Mouse (Mus musculus) CH12.LX (cell line): Measurements from ENCODE around the gene Ptpn4. TPM values are rescaled to one million over a fixed set of nuclear protein-coding genes. Genes with fewer than 3 reads are reported as not detected.

Experiments used
- DNase-seq: peaks from one replicate; pipeline ENCODE4 v3.0.0-alpha.2; 2013; ENCODE audit errors: extremely low read depth
- H3K27ac ChIP-seq: 2 replicates; pipeline ENCODE4 v1.5.1; 2012; ENCODE audit warnings: low read depth, mild to moderate bottlenecking, control low read depth, moderate library complexity; ENCODE audit not compliant: insufficient read depth
- H3K27me3 ChIP-seq: replicated peaks from 2 replicates; pipeline ENCODE3; 2012; ENCODE audit warnings: inconsistent platforms
- H3K36me3 ChIP-seq, 2 experiments: replicated peaks in 1 of 2; 2 replicates each; pipeline versions ENCODE3 to v1.6.1; 2012; ENCODE audit warnings: inconsistent platforms in 1 of 2, low read length in 1 of 2, mild to moderate bottlenecking in 1 of 2, mixed read lengths in 1 of 2, moderate library complexity in 1 of 2; ENCODE audit not compliant: control insufficient read depth in 1 of 2, insufficient read depth in 1 of 2
- H3K4me1 ChIP-seq, 2 experiments: 2 replicates each; pipeline ENCODE4 v1.6.1; 2012; ENCODE audit warnings: inconsistent platforms in 1 of 2, moderate library complexity in 1 of 2; ENCODE audit not compliant: insufficient read depth in 2 of 2, control insufficient read depth in 1 of 2
- H3K4me2 ChIP-seq: 2 replicates; pipeline ENCODE4 v1.6.1; 2012; ENCODE audit warnings: low read depth, mild to moderate bottlenecking, control low read depth; ENCODE audit not compliant: poor library complexity, insufficient read depth, severe bottlenecking
- H3K4me3 ChIP-seq, 3 experiments: fragments of 150-350 bp in 1 of 3; sonication (generic) in 1 of 3; replicated peaks in 1 of 3; 2 replicates each; pipeline versions ENCODE3 to v1.5.1; 2011 to 2012; ENCODE audit warnings: low read depth in 2 of 3, low read length in 2 of 3, mild to moderate bottlenecking in 2 of 3, moderate library complexity in 2 of 3, control low read depth in 1 of 3, improper control_type of control experiment in 1 of 3, inconsistent platforms in 1 of 3, mixed read lengths in 1 of 3; ENCODE audit not compliant: poor library complexity in 1 of 3
- H3K79me2 ChIP-seq: replicated peaks from 2 replicates; pipeline ENCODE4 v1.6.1; 2012; ENCODE audit warnings: mild to moderate bottlenecking, moderate library complexity; ENCODE audit not compliant: control insufficient read depth, poor library complexity, insufficient read depth, severe bottlenecking; ENCODE audit errors: extremely low read depth
- H3K9ac ChIP-seq: 2 replicates; pipeline ENCODE4 v1.6.1; 2012; ENCODE audit warnings: low read depth, mild to moderate bottlenecking, control low read depth, moderate library complexity; ENCODE audit not compliant: insufficient read depth
- H3K9me3 ChIP-seq: replicated peaks from 2 replicates; pipeline ENCODE3; 2012; ENCODE audit warnings: low read length, inconsistent platforms, mixed read lengths
- CHD1 ChIP-seq: IDR thresholded peaks from 2 replicates; pipeline ENCODE4 v1.6.1; 2012; ENCODE audit warnings: low read depth, low read length, improper control_type of control experiment, inconsistent platforms
- CTCF ChIP-seq, 2 experiments: IDR thresholded peaks in 1 of 2; conservative IDR thresholded peaks in 1 of 2; 2 replicates each; pipeline ENCODE4 v1.5.1; 2011 to 2012; ENCODE audit warnings: low read depth in 2 of 2, low read length in 2 of 2, improper control_type of control experiment in 1 of 2, inconsistent platforms in 1 of 2, mild to moderate bottlenecking in 1 of 2, moderate library complexity in 1 of 2
- E2F4 ChIP-seq: IDR thresholded peaks from 2 replicates; pipeline ENCODE4 v1.6.1; 2011; ENCODE audit warnings: low read depth, low read length, improper control_type of control experiment; ENCODE audit not compliant: insufficient replicate concordance
- JUN ChIP-seq: IDR thresholded peaks from 2 replicates; pipeline ENCODE4 v1.6.1; 2011; ENCODE audit warnings: low read depth, mild to moderate bottlenecking, low read length, improper control_type of control experiment, moderate library complexity; ENCODE audit not compliant: insufficient read depth
- JUND ChIP-seq: conservative IDR thresholded peaks from 2 replicates; pipeline ENCODE4 v1.6.1; 2011; ENCODE audit warnings: low read depth, low read length, improper control_type of control experiment
- MAX ChIP-seq: IDR thresholded peaks from 2 replicates; pipeline ENCODE4 v1.6.1; 2011; ENCODE audit warnings: low read length, improper control_type of control experiment
- MXI1 ChIP-seq: IDR thresholded peaks from 2 replicates; pipeline ENCODE4 v1.6.1; 2011; ENCODE audit warnings: mild to moderate bottlenecking, low read depth, low read length, improper control_type of control experiment
- NELFE ChIP-seq: IDR thresholded peaks from 2 replicates; pipeline ENCODE4 v1.6.1; 2011; ENCODE audit warnings: low read depth, low read length, improper control_type of control experiment
- PAX5 ChIP-seq: IDR thresholded peaks from 2 replicates; pipeline ENCODE4 v1.6.1; 2012; ENCODE audit warnings: low read length, inconsistent platforms, mixed read lengths
- POLR2A ChIP-seq: IDR thresholded peaks from 2 replicates; pipeline ENCODE4 v1.6.1; 2011; ENCODE audit warnings: low read depth, mild to moderate bottlenecking, improper control_type of control experiment, low read length
- POLR2AphosphoS2 ChIP-seq: IDR thresholded peaks from 2 replicates; pipeline ENCODE4 v1.6.1; 2011; ENCODE audit warnings: low read depth, low read length, improper control_type of control experiment
- SMC3 ChIP-seq: IDR thresholded peaks from 2 replicates; pipeline ENCODE4 v1.6.1; 2011; ENCODE audit warnings: low read depth, low read length, improper control_type of control experiment
- USF1 ChIP-seq: IDR thresholded peaks from 2 replicates; pipeline ENCODE4 v1.6.1; 2014; ENCODE audit warnings: low read depth, mild to moderate bottlenecking, inconsistent platforms, low read length, improper control_type of control experiment
- USF2 ChIP-seq: conservative IDR thresholded peaks from 2 replicates; pipeline ENCODE4 v1.6.1; 2011; ENCODE audit warnings: low read depth, low read length, improper control_type of control experiment
- ZNF384 ChIP-seq: IDR thresholded peaks from 2 replicates; pipeline ENCODE4 v1.6.1; 2012; ENCODE audit warnings: low read depth, low read length, improper control_type of control experiment, inconsistent platforms
- dilution Hi-C: fragments of 300-500 bp; cut with MboI; formaldehyde crosslinking; loops from 2 replicates; pipeline ENCODE4 v1.14.3; 2020; ENCODE audit warnings: low sequenced_read_pairs; ENCODE audit not compliant: extremely low pct_unique_long_range_greater_than_20kb, extremely low pct_ligation_motif_present
- in situ Hi-C: fragments of 300-500 bp; cut with MboI; formaldehyde crosslinking; loops from 3 replicates; pipeline ENCODE4 v1.14.3; 2019; ENCODE audit warnings: low sequenced_read_pairs, low pct_ligation_motif_present, low pct_unique_long_range_greater_than_20kb, mixed read lengths
- polyA plus RNA-seq: library from polyadenylated mRNA; unstranded; fragments of >175 nt; gene quantifications from 2 replicates; pipeline ENCODE4 v1.2.1, GENCODE M21; 2012; ENCODE audit warnings: low read depth; ENCODE audit not compliant: insufficient read length
- total RNA-seq, 2 experiments: library from RNA; depleted of rRNA; stranded (reverse); fragments of 300-350 nt in 1 of 2; fragments of >200 nt in 1 of 2; gene quantifications; 2 replicates each; pipeline ENCODE4 v1.2.3; 2012 to 2014

Ptpn4 gene
- total and polyA plus RNA-seq, 3 experiments: 8.5 to 14.1 (median 8.5) TPM

- dilution Hi-C loops: no loop called here
- TF ChIP-seq MAX (no peak), POLR2AphosphoS2 (no peak), PAX5 (no peak), ZNF384 (no peak), USF1 (no peak), CTCF (conservative IDR thresholded peaks at IDR 0.05 in 1 of 2, IDR thresholded peaks at IDR 0.05 in 1 of 2; ENCODE audit: low read depth in 2 of 2, low read length in 2 of 2) (no peak), JUND (no peak), USF2 (no peak), NELFE (no peak), JUN (no peak), SMC3 (no peak), CHD1 (no peak), E2F4 (no peak), MXI1 (no peak)
These were observed 43.1 kb downstream of the Ptpn4 start for GRCm38 (mm10) chr1:119794342-119794741.

GRCm38 (mm10) chr1:119790616-119791015 lies 46.8 kb downstream of the Ptpn4 start:
- Histone ChIP-seq H3K36me3 (peaks cover 0 to 23% of the 10 kb centered on the region in 2 experiments), H3K9me3 (no peaks in the 10 kb centered on the region), H3K4me3 (no peak overlapping the region), H3K79me2 (no peaks in the 10 kb centered on the region), H3K27ac (no peak overlapping the region), H3K4me1 (no peaks in the 10 kb centered on the region), H3K9ac (no peak overlapping the region), H3K4me2 (no peak overlapping the region), H3K27me3 (no peaks in the 10 kb centered on the region)
- DNase-seq: no peak
- in situ Hi-C loops: no loop called here
- dilution Hi-C loops: no loop called here
- TF ChIP-seq CHD1: no peak

More at GRCm38 (mm10) chr1:119794342-119794741, 43.1 kb downstream of the Ptpn4 start:
- no peak overlapping the region for H3K9ac ChIP-seq
- peaks cover 0 to 28% of the 10 kb centered on the region in 2 experiments for H3K36me3 ChIP-seq
- in situ Hi-C loops: no loop called here
- H3K4me3 ChIP-seq: no peak overlapping the region
- H3K4me1 ChIP-seq: no peaks in the 10 kb centered on the region
- DNase-seq: no peak
- H3K79me2 ChIP-seq: no peaks in the 10 kb centered on the region
- no peak overlapping the region for H3K4me2 ChIP-seq
- H3K9me3 ChIP-seq: no peaks in the 10 kb centered on the region
- H3K27me3 ChIP-seq: no peaks in the 10 kb centered on the region
- H3K27ac ChIP-seq: no peak overlapping the region

GRCm38 (mm10) chr1:119775915-119776314 lies 61.5 kb downstream of the Ptpn4 start:
- DNase-seq: no peak
- no peaks in the 10 kb centered on the region for H3K79me2 ChIP-seq
- no peak overlapping the region for H3K9ac ChIP-seq
- H3K4me1 ChIP-seq: no peaks in the 10 kb centered on the region
- no peak overlapping the region for H3K4me2 ChIP-seq
- dilution Hi-C loops: no loop called here
- in situ Hi-C loops: no loop called here
- peaks cover 0 to 25% of the 10 kb centered on the region in 2 experiments for H3K36me3 ChIP-seq
- no peaks in the 10 kb centered on the region for H3K9me3 ChIP-seq
- no peak overlapping the region for H3K4me3 ChIP-seq
- TF ChIP-seq POLR2A (no peak), USF1 (no peak)
- no peak overlapping the region for H3K27ac ChIP-seq
- H3K27me3 ChIP-seq: no peaks in the 10 kb centered on the region
